Mouse (Mus musculus) midbrain, embryonic 13.5 days (tissue): ENCODE data around the gene Mrpl47. TPM values are rescaled to one million over a fixed set of nuclear protein-coding genes. Genes with fewer than 3 reads are reported as not detected.
A peak's percentile ranks its signal among the peaks of the same experiment; 100 is the strongest.
"Not testable (repeated sequence)": the region's sequence is repeated elsewhere in the genome, so short reads cannot be mapped to it uniquely, and the experiment has no call there.

Source experiments
- ATAC-seq: fragments of 200-750 bp; cut with Nextera tagmentation; 2 replicates; pipeline ENCODE4 v1.8.0; 2017; ENCODE audit warnings: mild to moderate bottlenecking, moderate TSS enrichment, moderate library complexity
- H3K27ac ChIP-seq: fragments of 300-500 bp; sonication (generic); 2 replicates; pipeline ENCODE4 v1.5.1; 2015; ENCODE audit warnings: inconsistent platforms, mild to moderate bottlenecking, moderate library complexity
- H3K27me3 ChIP-seq: fragments of 300-500 bp; sonication (generic); 2 replicates; pipeline ENCODE4 v1.6.1; 2015; ENCODE audit warnings: mild to moderate bottlenecking, inconsistent platforms
- H3K36me3 ChIP-seq: fragments of 300-500 bp; sonication (generic); 2 replicates; pipeline ENCODE4 v1.6.1; 2015; ENCODE audit warnings: mild to moderate bottlenecking, inconsistent platforms
- H3K4me1 ChIP-seq: fragments of 300-500 bp; sonication (generic); replicated peaks from 2 replicates; pipeline ENCODE4 v1.6.1; 2015; ENCODE audit warnings: inconsistent platforms
- H3K4me2 ChIP-seq: fragments of 300-500 bp; sonication (generic); replicated peaks from 2 replicates; pipeline ENCODE4 v1.6.1; 2015; ENCODE audit warnings: moderate library complexity, mild to moderate bottlenecking, inconsistent platforms
- H3K4me3 ChIP-seq: fragments of 300-500 bp; sonication (generic); replicated peaks from 2 replicates; pipeline ENCODE4 v1.5.1; 2015; ENCODE audit warnings: mild to moderate bottlenecking, inconsistent platforms
- H3K9ac ChIP-seq: fragments of 300-500 bp; sonication (generic); replicated peaks from 2 replicates; pipeline ENCODE4 v1.6.1; 2015; ENCODE audit warnings: mild to moderate bottlenecking, inconsistent platforms
- H3K9me3 ChIP-seq: fragments of 300-500 bp; sonication (generic); 2 replicates; pipeline ENCODE4 v1.6.1; 2016; ENCODE audit warnings: mild to moderate bottlenecking, inconsistent platforms
- WGBS: fragments of 180-500 bp; shearing (Covaris S2); methylation state at CpG from one replicate; pipeline ENCODE4 v1.1.7; 2015; 5-methylcytosine and 5-hydroxymethylcytosine counted together
- polyA plus RNA-seq: library from polyadenylated mRNA; unstranded; fragments of >200 nt; fragmentation: Nextera tagmentation; extraction: Ambion mirVana; gene quantifications from 2 replicates; pipeline ENCODE4 v1.2.1, GENCODE M21; 2015

Mrpl47 gene
- polyA plus RNA-seq, 1 experiment from 2014 or later, result 40.4 TPM

DNA sequence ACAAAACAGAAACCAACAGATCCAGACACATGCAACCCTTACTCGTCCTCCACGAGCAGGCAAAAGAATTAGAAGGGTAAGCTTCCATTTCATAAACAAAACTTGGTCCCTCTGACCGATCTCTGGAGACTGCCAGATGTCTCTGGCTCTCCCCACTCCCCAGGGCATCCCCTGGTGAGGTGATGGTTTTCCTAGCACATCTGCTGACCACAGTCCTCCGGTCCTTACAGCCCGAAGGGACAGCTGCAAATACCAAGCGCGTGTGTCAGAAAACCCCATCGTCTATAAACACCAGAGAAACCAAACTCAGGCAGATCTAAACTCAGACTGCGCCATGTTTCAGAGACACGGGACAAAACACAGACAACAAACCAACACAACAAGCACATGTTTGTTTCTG is 32.8 kb downstream of the Mrpl47 start:
- not testable (repeated sequence) for H3K27ac ChIP-seq, H3K27me3 ChIP-seq, H3K4me2 ChIP-seq, H3K4me3 ChIP-seq, H3K4me1 ChIP-seq, H3K36me3 ChIP-seq, H3K9ac ChIP-seq, ATAC-seq, H3K9me3 ChIP-seq
- 94% methylated on average over 10 of the region's 10 CpGs for WGBS

DNA sequence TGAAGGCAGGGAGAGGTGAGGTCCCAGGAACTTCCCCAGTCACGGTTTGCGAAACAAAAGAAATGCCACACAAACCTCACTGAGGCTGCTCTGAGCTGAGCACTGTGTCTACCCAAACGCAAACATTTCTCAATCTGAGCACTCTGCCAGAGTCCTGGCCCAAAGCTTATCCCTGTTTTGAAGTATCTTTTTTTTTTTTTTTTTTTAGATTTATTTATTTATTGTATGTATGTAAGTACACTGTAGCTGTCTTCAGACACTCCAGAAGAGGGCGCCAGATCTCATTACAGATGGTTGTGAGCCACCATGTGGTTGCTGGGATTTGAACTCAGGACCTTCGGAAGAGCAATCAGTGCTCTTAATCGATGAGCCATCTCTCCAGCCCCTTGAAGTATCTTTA is 33.4 kb downstream of the Mrpl47 start:
- H3K27me3 ChIP-seq, H3K36me3 ChIP-seq, H3K4me2 ChIP-seq, H3K9me3 ChIP-seq, H3K4me1 ChIP-seq, H3K4me3 ChIP-seq, ATAC-seq, H3K27ac ChIP-seq, H3K9ac ChIP-seq: not testable (repeated sequence)
- WGBS, result 90% methylated on average over 6 of the region's 6 CpGs

DNA sequence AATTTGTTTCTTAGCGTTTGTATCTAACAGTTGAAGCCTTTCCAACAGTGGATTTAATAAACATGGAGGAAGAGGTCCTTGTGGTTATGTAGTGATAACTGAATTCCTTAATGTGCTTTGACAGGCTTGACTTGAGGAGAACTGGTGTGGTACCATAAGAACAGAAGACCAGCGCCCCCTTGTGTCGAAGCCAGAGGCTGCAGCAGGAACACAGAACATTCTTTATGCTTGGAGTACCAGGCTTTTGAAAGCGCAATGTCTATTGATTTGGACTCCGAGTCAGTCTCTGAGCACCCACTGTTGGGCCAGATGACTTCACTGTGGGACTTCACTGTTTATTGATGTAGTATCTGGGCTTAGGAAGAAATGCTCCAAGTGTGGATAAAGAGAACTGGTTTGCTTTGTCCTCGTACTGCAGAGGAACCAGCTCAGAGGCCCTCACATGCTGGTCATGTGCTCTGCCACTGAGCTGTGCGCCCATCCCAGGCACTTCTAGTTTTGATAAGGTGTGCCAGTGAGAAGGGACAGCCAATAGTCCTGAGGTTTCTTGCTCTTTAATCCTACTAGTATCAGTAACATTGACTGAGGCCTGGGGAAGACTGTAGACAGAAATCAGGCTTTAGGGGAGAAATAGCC is 39.1 kb downstream of the Mrpl47 start:
- H3K27me3 ChIP-seq, result no peaks in the 10 kb centered on the region

DNA sequence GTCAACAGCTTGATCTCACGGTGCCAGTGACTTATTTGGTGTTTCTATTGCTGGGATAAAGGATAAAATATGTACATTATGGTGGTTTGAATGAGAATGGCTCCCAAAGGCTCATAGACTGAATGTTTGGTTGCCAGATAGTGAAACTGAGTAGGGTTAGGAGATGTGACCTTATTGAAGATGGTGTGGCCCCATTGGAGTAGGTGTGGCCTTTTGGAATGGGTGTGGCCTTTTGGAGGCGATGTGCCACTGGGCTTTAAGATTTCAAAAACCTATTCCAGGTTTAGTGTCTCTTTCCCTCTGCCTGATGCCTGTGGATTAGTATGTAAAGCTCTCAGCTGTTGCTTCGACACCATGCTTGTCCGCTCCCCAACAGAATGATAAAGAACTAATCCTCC is 41.8 kb downstream of the Mrpl47 start:
- WGBS, result 86% methylated on average over 4 of the region's 4 CpGs
- Histone ChIP-seq H3K9ac (no peak overlapping the region), H3K36me3 (no peaks in the 10 kb centered on the region), H3K27ac (no peak overlapping the region), H3K9me3 (no peaks in the 10 kb centered on the region), H3K4me1 (no peaks in the 10 kb centered on the region), H3K4me2 (no peak overlapping the region), H3K27me3 (no peaks in the 10 kb centered on the region), H3K4me3 (no peak overlapping the region)
- no peak for ATAC-seq

More for the DNA sequence above, 39.1 kb downstream of the Mrpl47 start:
- Histone ChIP-seq H3K4me1 (no peaks in the 10 kb centered on the region), H3K4me3 (no peak overlapping the region), H3K9me3 (no peaks in the 10 kb centered on the region), H3K27ac (no peak overlapping the region), H3K4me2 (no peak overlapping the region), H3K36me3 (no peaks in the 10 kb centered on the region), H3K9ac (no peak overlapping the region)
- ATAC-seq, result peak; percentile 76
- WGBS, result 38% methylated on average over 7 of the region's 7 CpGs

DNA sequence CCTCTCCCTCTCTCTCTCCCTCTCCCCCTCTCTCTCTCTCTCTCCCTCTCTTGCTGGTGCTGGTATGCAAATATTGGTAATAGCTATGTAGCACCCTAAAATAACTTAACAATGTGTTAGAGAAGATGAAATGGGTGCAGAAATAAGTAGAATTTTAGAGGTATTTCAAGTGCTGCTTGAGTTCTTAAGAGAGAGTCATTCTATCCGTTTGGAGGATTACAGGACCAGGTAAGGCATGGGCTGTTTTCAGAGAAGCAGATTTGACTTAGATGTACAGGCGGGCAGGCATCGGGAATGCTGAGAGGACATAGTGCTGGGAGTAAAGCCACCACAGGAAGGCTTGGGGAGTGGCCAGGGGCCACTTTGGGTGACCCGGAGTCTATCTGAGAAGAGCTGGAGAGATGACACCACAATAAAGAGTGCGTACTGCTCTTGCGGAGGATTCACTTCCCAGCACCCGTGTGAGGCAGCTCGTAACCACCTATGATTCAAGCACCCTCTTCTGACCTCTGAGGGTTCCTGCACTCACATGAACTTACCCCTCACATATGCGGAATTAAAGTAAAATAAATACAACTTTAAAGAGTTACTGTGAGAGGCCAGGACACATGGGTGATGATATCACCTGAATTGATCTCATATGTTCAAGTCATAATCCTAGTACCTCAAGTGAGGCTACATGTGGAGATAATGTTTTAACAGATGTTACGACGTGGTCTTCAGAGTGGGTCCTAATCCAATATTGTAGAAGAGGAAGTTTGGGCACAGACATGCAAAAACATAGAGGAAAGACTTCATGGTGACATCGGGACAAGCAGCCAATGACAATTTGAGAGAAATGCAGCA is 42.4 kb downstream of the Mrpl47 start:
- Histone ChIP-seq H3K36me3 (no peaks in the 10 kb centered on the region), H3K27me3 (no peaks in the 10 kb centered on the region), H3K9me3 (no peaks in the 10 kb centered on the region), H3K4me3 (no peak overlapping the region), H3K27ac (no peak overlapping the region), H3K4me2 (no peak overlapping the region), H3K4me1 (no peaks in the 10 kb centered on the region), H3K9ac (no peak overlapping the region)
- 81% methylated on average over 12 of the region's 12 CpGs for WGBS
- no peak for ATAC-seq

DNA sequence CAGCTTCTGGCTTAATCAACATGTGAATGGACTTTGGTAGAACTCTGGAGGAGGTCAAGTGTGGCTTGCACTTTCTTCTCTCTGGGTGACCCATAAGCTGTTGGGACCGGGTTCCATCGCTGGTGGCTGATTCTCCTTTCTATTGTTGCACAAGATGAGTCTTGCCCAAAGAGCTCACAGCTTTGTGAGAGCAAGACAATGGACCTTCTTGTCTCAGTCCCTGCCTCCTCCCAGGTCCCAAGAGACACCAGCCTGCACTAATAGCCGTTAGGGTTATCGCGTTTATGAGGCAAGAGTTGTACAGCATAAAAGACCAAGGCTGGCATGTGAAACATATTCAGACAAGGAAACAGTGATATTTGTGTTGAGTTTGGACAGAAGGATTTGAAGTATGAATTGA is 43.2 kb downstream of the Mrpl47 start:
- no peaks in the 10 kb centered on the region for H3K4me1 ChIP-seq
- WGBS, result 42% methylated on average over 5 of the region's 5 CpGs
- no peaks in the 10 kb centered on the region for H3K36me3 ChIP-seq
- H3K9me3 ChIP-seq, result no peaks in the 10 kb centered on the region
- H3K4me3 ChIP-seq, result no peak overlapping the region
- no peak overlapping the region for H3K9ac ChIP-seq
- no peak overlapping the region for H3K27ac ChIP-seq
- no peak overlapping the region for H3K4me2 ChIP-seq
- no peak for ATAC-seq
- H3K27me3 ChIP-seq, result no peaks in the 10 kb centered on the region

DNA sequence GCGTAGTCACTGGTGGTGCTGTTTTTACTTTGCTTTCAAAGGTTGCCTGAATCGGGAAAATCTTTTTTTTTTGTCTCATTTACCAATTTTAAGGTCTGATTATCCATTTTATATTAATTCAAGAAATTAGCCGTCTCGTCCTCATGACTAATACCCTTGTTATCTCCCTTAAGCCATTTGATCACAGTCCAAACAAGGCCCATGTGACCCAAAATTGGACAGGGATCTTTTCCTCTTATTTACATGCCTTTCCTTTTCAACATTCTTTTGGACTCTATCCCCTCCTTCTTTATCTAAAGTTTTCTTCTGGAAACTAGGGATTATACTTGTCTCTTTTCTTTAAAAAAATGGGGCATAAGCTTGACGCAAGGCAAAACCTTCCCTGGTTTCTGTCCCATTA is 45.6 kb downstream of the Mrpl47 start:
- ATAC-seq, result no peak
- H3K4me2 ChIP-seq, result no peak overlapping the region
- H3K27ac ChIP-seq, result no peak overlapping the region
- no peak overlapping the region for H3K9ac ChIP-seq
- H3K27me3 ChIP-seq, result no peaks in the 10 kb centered on the region
- 76% methylated on average over 5 of the region's 5 CpGs for WGBS
- H3K9me3 ChIP-seq, result no peaks in the 10 kb centered on the region
- no peaks in the 10 kb centered on the region for H3K4me1 ChIP-seq
- no peaks in the 10 kb centered on the region for H3K36me3 ChIP-seq
- no peak overlapping the region for H3K4me3 ChIP-seq

DNA sequence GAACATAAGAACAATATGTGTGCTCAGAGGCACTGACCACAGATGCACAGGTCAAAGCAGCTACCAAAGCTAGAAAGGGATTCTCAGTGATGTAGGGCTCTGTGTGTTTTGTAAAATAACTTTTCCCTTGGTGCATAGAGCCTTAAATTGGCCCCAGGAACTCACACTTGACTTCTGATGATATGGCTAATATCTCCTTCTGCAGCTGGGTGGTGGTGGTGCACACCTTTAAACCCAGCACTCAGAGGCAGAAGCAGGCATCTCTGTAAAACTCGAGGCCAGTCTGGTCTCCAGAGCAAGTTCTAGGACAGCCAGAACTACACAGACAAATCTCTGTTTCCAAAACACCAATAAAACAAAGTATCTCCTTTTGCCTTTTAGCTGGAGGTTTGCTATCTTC is 46.5 kb downstream of the Mrpl47 start:
- no peak for ATAC-seq
- Histone ChIP-seq H3K9ac (no peak overlapping the region), H3K36me3 (no peaks in the 10 kb centered on the region), H3K27ac (no peak overlapping the region), H3K9me3 (no peaks in the 10 kb centered on the region), H3K4me1 (no peaks in the 10 kb centered on the region), H3K27me3 (no peaks in the 10 kb centered on the region), H3K4me3 (no peak overlapping the region), H3K4me2 (no peak overlapping the region)
- 45% methylated on average over 1 of the region's 1 CpGs for WGBS

DNA sequence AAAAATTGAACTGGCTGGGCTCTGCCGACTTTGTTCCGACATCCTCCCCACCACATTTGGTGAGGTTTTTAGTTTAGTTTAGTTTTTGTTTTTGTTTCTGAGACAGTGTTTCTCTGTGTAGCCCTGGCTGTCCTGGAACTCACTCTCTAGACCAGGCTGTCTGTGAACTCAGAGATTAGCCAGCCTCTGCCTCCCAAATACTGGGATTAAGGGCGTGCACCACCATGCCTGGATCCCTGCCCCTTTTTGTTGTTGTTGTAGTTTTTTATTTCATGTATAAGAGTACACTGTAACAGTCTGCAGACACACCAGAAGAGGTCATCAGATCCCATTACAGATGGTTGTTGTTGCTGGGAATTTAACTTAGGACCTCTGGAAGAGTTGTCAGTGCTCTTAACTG is 47.4 kb downstream of the Mrpl47 start:
- no peak overlapping the region for H3K9ac ChIP-seq
- no peak overlapping the region for H3K4me3 ChIP-seq
- 93% methylated on average over 3 of the region's 3 CpGs for WGBS
- no peak overlapping the region for H3K4me2 ChIP-seq
- no peaks in the 10 kb centered on the region for H3K9me3 ChIP-seq
- no peak overlapping the region for H3K27ac ChIP-seq
- no peaks in the 10 kb centered on the region for H3K4me1 ChIP-seq
- H3K27me3 ChIP-seq, result no peaks in the 10 kb centered on the region
- ATAC-seq, result no peak
- H3K36me3 ChIP-seq, result no peaks in the 10 kb centered on the region

DNA sequence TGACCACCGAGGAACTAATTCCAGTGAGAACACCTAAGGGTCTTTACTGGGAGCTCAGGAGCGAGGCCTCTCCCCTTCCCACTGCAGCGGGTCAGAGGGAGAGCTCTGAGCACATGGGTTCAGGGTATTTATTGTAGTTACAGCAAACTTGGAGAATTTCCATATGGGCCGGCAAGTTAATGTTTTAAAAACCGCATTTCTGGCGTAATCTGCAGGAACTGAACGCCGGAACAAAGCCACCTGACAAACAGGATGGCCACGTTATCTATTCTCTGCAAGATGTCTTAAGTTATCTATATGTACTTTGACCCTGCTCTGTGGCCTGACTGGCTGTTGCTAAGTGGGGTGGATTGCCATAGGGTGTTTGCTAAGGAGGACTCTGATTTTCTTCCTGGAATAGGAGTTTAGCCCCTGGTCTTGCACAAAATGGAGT is 47.8 kb downstream of the Mrpl47 start:
- ATAC-seq, result no peak
- H3K9ac ChIP-seq, result no peak overlapping the region
- H3K4me1 ChIP-seq, result no peaks in the 10 kb centered on the region
- H3K4me3 ChIP-seq, result no peak overlapping the region
- 87% methylated on average over 9 of the region's 9 CpGs for WGBS
- no peaks in the 10 kb centered on the region for H3K36me3 ChIP-seq
- no peaks in the 10 kb centered on the region for H3K9me3 ChIP-seq
- H3K27me3 ChIP-seq, result no peaks in the 10 kb centered on the region
- H3K27ac ChIP-seq, result no peak overlapping the region
- no peak overlapping the region for H3K4me2 ChIP-seq

DNA sequence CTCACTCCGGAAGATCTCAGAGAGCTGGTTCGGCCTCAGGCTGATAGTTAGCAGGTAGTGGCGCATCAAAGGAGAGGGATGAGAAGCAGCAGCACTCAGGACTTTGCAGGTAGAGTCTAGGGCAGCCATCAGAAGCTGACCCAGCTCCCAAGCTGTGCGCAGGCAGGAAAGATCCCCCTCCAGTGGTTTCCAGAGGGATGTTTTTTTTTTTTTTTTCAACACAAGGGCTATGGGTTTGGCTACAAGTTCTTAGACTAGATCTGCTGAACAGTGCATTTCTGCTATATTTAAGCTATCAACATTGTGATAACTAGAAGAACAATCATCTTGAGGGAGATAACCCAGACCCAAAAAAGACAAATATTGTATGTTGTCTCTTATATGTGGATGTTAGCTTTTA is 50.2 kb downstream of the Mrpl47 start:
- Histone ChIP-seq H3K9me3 (no peaks in the 10 kb centered on the region), H3K4me2 (no peak overlapping the region), H3K9ac (no peak overlapping the region), H3K27ac (no peak overlapping the region), H3K27me3 (no peaks in the 10 kb centered on the region), H3K36me3 (no peaks in the 10 kb centered on the region), H3K4me3 (no peak overlapping the region), H3K4me1 (no peaks in the 10 kb centered on the region)
- no peak for ATAC-seq
- WGBS, result 73% methylated on average over 4 of the region's 4 CpGs

DNA sequence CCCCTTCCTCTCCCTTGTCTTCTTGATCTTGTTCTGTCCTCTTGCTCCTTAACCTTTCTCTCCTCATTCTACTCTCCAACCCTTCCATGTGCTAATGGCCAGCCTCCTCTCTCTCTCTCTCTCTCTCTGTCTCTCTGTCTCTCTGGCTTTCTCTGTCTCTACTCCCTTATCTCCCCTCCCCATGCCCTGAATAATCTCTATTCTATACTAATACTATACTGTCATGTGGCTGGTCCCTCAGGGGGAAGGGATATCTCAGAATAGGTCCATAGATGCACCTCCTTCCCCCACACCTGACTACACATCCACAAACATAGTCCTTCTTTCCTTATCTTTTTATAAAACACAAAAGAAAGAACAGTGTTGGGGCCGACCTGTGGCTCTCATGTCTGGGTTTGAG is 50.9 kb downstream of the Mrpl47 start:
- 95% methylated on average over 1 of the region's 1 CpGs for WGBS
- no peaks in the 10 kb centered on the region for H3K36me3 ChIP-seq
- no peak overlapping the region for H3K27ac ChIP-seq
- no peaks in the 10 kb centered on the region for H3K9me3 ChIP-seq
- H3K4me2 ChIP-seq, result no peak overlapping the region
- H3K4me3 ChIP-seq, result no peak overlapping the region
- H3K9ac ChIP-seq, result no peak overlapping the region
- H3K4me1 ChIP-seq, result no peaks in the 10 kb centered on the region
- ATAC-seq, result no peak
- H3K27me3 ChIP-seq, result no peaks in the 10 kb centered on the region
